Mouse (Mus musculus): ENCODE measurements around the gene Fbxl17.
A peak's percentile ranks its signal among the peaks of the same experiment; 100 is the strongest.

Gene Fbxl17

GRCm38 (mm10) chr17:63499636-63500155 is at the start of gene Fbxl17:
Gene Fbxl17 (minus strand): TSS chr17:63500017.
- peak; percentile 62 to 81 for DNase-seq

DNA sequence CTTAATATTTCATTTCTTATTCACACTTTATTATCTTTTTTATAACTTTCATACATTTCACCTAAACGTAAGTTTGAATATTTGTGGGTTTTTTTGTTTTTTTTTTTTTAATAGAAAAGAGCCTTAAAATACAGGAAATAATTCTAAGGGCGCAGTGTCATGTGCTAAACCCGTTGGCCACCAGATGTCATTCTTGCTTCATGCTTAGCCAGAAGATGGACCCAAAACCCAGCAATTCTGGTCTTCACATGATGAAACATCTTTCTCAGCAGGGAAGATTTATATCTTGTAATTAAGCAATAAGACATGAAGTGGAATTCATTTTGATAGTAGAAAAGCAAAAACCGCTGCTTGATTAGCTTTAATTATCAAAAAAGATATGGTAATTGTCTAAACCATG is 47.6 kb upstream of the Fbxl17 start:
- DNase-seq = peak in 1 of 2 experiments; percentile 34

GRCm38 (mm10) chr17:63534576-63535265 is 34.9 kb upstream of the Fbxl17 start:
- no peak for DNase-seq

DNA sequence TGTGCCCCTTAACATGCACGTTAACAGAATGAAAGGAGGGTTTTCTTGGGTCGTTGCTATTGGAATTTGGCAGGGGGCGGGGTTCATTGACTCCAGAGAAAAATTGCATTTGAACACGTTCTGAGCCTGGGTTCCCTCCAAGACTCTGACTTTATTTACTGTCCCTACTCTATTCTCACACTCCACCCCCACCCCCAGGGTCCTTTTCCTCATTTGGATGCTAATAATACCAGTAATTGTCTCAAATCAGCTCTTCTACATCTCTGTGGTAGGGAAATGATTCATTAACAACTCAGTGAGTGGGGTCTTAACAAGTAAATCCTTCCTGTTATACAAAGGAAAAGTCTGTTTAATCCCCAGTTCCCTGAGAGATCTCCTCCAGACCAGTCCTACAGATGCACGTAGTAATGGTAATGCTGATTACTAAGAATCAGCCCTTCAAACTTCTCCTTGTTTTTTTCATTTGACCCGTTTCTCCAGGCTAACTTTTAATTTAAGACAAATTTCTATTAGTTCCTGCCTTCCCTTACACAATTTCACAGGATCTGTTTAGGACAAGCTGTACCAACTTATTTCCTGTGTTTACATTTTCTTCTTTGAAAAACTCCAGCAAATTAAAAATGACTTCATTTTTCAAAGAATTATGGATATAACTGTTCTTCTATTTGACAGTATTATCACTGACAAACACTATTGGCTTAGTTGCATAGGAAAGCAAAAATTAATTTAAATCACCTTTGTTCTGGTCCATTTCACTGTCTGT is 33.4 kb upstream of the Fbxl17 start:
- DNase-seq = no peak

DNA sequence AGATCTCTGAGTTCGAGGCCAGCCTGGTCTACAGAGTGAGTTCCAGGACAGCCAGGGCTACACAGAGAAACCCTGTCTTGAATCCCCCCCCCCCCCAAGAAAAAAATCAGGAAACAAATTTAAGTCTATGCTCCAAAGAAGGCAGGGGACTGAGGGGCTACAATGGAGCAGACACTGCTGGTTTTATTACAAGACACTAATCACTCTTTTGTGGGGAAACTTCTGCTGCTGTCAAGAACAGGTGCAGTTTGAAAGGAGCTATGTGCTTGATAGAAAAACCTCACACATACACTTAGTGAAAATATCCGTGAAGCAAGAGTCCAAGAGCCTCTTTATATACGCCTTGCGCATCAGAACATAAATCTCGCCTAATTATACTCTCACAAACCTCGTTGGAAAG is 29.7 kb upstream of the Fbxl17 start:
- no peak for DNase-seq

DNA sequence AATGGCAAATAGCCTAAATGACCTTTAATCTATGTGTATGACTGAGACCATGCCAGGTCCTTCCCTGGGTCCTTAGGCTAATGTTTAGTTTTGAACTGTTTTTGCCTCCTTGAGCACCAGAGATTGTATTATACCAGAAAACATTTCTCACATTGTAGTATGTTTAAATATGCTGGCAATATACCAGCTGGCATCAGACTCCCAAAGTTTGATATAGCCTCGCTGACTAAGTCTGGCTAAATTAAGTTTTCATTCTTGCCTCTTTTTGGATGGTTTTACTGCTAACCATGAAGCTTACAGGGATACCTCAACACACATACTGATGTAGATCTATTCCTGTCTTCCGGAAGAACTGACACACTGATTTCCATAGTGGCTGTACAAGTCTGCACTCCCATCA is 20.9 kb upstream of the Fbxl17 start:
- DNase-seq = no peak

- DNase-seq = no peak
These were observed 10.6 kb upstream of the Fbxl17 start for GRCm38 (mm10) chr17:63510451-63510850.

GRCm38 (mm10) chr17:63501091-63501490 is 1.3 kb upstream of the Fbxl17 start:
- DNase-seq = no peak

DNA sequence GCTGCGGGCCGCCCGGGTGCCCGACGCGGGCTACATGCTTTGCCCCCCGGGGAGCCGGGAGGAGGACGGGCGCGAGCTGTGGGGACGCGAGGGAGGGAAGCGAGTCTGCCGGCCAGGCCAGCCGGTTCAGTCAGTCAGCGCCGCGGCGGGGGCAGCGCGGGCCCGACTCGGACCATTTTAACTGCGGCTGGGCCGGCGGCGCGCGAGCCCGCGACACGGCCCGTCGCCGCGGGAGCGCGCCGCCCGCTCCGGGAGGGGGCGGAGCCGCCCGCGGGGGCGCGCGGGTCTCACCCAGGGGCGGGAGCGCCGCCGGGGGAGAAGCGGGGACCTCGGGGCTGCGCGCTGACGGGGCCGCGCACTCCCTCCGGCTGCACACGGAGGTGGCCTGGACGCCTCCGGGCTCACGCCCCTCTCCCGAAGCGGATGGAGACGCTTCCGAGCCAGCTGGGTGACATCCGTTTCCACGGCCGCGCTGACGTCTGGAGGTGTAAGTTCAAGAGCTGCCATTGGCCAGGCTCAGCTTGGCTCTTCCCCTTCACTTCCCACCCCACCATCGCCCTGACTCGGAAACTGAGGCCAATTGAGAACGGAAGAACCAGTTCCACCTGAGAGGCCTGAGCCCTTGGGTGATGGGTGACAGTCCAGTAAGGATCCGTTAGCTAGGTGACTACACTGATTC is 478 bp upstream of the Fbxl17 start:
- peak; percentile 89 to 90 for DNase-seq

DNA sequence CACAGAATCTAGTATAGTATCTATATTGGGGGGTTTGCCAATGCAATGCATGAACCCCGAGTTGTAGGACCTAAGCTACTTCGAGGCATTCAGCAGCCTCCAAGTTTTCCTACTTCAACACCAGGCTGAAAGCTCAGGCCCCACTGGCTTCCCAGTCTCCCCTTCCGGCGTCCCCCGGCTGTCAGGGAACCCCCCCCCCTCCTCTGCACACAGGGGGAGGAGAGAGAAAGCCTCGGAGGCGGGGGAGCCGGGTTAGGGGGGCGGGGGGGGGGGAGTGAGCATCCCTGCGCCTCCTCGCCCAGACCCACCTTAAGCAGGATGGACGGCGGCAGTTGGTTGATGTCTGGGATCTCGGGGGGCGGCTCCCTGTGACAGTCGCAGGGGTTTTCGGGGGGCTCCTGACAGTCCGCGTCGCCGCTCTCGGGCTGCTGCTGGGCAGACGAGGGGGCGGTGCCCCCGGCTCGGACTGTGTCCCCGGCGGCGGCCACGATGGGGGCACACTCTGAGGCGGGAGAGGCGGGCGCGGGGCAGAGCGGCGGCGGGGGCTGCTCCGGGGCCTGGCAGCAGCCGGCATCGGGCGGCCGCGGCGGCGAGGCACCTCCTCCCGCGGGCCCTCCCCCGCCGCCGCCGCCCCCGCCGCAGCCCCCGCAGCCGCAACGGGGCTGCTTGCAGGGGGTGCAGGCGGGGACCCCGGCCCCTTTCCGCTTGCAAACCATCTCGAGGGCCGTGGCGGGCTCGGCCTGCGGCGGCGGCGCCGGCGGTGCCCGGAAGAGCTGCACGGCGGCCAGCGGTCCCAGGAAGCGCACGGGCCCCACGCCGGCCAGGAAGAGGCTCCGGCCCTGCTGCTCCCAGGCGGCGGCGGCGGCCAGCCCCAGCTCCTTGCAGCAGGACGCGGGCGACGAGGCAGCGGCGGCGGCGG is 841 bp downstream of the Fbxl17 start:
- DNase-seq = peak; percentile 43 to 72

DNA sequence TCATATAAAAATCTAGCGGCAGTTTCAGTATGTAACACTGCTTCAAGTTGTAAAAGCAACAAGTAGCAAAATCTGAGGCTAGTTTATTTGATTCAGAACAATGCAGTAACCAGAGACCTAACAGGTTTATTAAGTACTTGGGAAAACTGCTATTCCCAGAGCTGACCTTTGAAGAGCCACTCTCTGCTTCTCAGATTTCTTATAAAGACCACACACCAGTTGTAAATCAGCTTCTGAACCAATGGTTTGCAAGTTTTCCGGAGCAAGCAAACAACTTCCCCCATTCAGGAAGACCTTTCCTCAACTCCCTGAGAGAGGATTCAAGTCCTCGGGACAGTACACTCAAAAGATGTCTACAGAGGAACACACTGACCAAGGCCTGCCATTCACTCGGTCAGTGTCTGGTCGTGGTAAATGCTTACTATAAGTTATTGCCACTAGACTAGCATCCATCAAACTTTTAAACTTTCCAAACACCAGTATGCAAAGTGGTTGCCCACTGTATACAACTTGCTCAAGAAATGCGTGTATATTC is 1.6 kb downstream of the Fbxl17 start:
- no peak for DNase-seq

GRCm38 (mm10) chr17:63497206-63497731 is 2.5 kb downstream of the Fbxl17 start:
- DNase-seq = no peak

- peak in 1 of 2 experiments; percentile 57 for DNase-seq
These were observed 3.7 kb downstream of the Fbxl17 start for GRCm38 (mm10) chr17:63496153-63496552.

GRCm38 (mm10) chr17:63493876-63494580 is 5.8 kb downstream of the Fbxl17 start:
- peak in 1 of 2 experiments; percentile 39 for DNase-seq

DNA sequence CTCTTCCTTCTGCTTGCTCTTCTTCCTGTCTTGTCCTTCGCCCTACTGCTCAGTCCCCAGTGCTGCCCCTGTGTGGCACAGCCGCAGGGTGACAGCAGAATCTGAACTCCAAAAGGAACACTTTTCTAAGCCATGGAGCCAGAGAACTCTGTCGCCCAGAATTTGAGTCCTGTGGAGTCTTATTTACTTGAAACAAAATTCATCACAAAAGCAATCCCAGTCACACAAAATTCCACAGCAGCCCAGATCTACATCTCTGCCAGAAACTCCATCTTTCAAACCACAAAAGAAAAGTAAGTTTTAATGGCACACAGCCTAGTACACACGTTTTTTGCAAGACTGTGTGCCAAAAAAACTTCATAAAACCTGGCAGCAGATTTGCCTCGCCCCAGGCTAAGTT is 6.5 kb downstream of the Fbxl17 start:
- DNase-seq = peak; percentile 44 to 62

DNA sequence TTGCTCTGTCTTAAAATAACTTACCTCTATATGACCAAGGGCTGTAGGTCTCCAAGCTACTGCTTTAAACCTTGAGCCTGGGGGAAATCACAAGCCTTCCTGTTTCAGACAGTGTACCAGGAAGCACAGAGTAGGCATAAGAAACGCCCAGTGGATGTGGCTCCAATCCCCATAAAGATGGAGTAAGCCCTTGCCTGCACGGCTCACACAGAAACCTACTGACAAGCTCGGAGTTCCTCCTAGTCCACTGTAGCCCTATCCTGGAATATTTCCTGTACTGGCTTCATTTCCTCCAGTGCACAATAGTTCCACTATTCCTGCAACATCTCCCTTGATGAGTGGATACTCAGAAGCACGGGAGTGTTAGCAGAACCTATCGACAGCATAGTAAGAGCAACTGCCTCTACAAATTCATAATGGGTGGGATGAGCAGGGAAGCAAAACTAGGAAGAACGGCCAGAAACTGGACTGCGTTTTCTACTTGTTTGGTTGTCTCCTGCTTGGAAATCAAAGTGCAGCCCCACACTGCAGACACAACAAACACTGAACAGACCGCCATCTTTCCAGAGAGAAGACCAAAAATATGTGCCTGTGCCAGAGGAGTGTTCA is 7.0 kb downstream of the Fbxl17 start:
- peak in 1 of 2 experiments; percentile 21 for DNase-seq

GRCm38 (mm10) chr17:63489525-63489924 is 10.3 kb downstream of the Fbxl17 start:
- DNase-seq = peak; percentile 62 to 76

- peak; percentile 57 to 76 for DNase-seq
These were observed 32.0 kb downstream of the Fbxl17 start for GRCm38 (mm10) chr17:63467866-63468265.

- DNase-seq = no peak
These were observed 34.6 kb downstream of the Fbxl17 start for GRCm38 (mm10) chr17:63465239-63465638.

DNA sequence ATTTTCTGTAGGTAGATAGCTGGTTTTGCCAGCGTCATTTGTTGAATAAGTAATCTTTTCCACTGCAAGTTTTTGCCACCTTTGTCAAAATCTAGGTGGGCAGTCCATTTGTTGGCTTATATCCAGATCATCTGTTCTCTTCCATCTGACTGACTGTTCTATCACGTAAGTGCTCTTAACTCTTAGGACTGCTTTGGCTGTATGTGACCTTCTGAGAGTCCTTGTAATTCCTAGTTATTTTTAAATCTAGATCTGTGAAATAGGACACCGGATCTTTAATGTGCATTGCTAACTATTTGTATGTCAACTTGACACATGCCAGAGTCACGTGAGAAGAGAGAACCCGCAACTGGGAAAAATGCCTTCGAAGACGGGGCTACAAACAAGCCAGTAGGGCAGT is 37.3 kb downstream of the Fbxl17 start:
- no peak for DNase-seq

Data from kidney, postnatal 36 days (tissue).